Mouse (Mus musculus) spleen, adult 2 months (tissue): ENCODE measurements at regions not wholly inside any gene's neighbourhood (a gene's known extent, or its start where the extent isn't known, plus 50 kb on each side); places are given as distances from the start of the nearest gene placed in this dataset.

Source experiments
- CTCF ChIP-seq: fragments of 200-500 bp; IDR thresholded peaks from 2 replicates; pipeline ENCODE4 v1.5.1; 2011; ENCODE audit warnings: mild to moderate bottlenecking, inconsistent platforms; ENCODE audit not compliant: insufficient read depth, insufficient read length, insufficient replicate concordance; ENCODE audit errors: extremely low read depth
- POLR2A ChIP-seq: fragments of 200-500 bp; IDR thresholded peaks from 2 replicates; pipeline ENCODE4 v1.6.1; 2011; ENCODE audit warnings: low read depth, low read length, inconsistent platforms

- TF ChIP-seq CTCF: no peak
- no peak for TF ChIP-seq POLR2A
Measured at GRCm38 (mm10) chr17:63704991-63705390, 157.9 kb upstream of the Fer start.
